In genomic region chr16:67482542-67482941, GRCm38 (mm10) we compare ENCODE assay signal across 26 mouse cellular contexts.
DNase-seq lines count a peak whose midpoint lies in the region; ATAC-seq and TF ChIP-seq lines count a peak whose summit lies in the region.
"Had no signal": no experiment of that assay in that cellular context is flagged by ENCODE, and none has a peak within 500 bp of the region (broad histone marks: within the 10 kb centered on the region; RNA-seq: fewer than 3 reads in every experiment).

No protein-coding gene starts in this region.

- H3K4me1 ChIP-seq in forebrain, embryonic 16.5 days (replicated peaks; ENCODE audit: control insufficient read depth, insufficient read depth, low read length) = peaks cover 3% of the 10 kb centered on the region; the same call in 1 of the 2 replicates
- H3K4me1 ChIP-seq in forebrain, embryonic 15.5 days = peaks cover 4% of the 10 kb centered on the region
- H3K4me1 ChIP-seq in midbrain, embryonic 15.5 days = peaks cover 3% of the 10 kb centered on the region; the same call in 1 of the 2 replicates
- H3K4me1 ChIP-seq in midbrain, embryonic 13.5 days (replicated peaks) = 0 out of 2 replicates have a peak, but pooled peaks cover 3% of the 10 kb centered on the region
- peaks cover 2% of the 10 kb centered on the region; the same call in 1 of the 2 replicates for H3K4me1 ChIP-seq in cortical plate, adult 2 months (ENCODE audit: control insufficient read depth, insufficient read depth, low read length)
- H3K4me1 ChIP-seq: embryonic facial prominence, embryonic 15.5 days; heart, embryonic 10.5 days; limb, embryonic 12.5 days; liver, embryonic 12.5 days; midbrain, embryonic 10.5 days had no signal

- no peak overlapping the region for H3K9ac ChIP-seq in forebrain, embryonic 16.5 days (replicated peaks; ENCODE audit: low read depth, low read length)
- no peak overlapping the region for H3K9ac ChIP-seq in forebrain, embryonic 15.5 days (replicated peaks)
- no peak overlapping the region for H3K9ac ChIP-seq in midbrain, embryonic 15.5 days
- no peak overlapping the region for H3K9ac ChIP-seq in midbrain, embryonic 13.5 days (replicated peaks)
- H3K9ac ChIP-seq: embryonic facial prominence, embryonic 15.5 days; limb, embryonic 12.5 days; liver, embryonic 12.5 days had no signal

- H3K4me3 ChIP-seq in forebrain, embryonic 16.5 days (replicated peaks; ENCODE audit: low read length) = no peak overlapping the region
- no peak overlapping the region for H3K4me3 ChIP-seq in forebrain, embryonic 15.5 days
- no peak overlapping the region for H3K4me3 ChIP-seq in midbrain, embryonic 15.5 days
- H3K4me3 ChIP-seq in midbrain, embryonic 13.5 days (replicated peaks) = no peak overlapping the region
- 0 out of 2 replicates have a peak overlapping the region, but pooled peaks have one; percentile 18 for H3K4me3 ChIP-seq in cortical plate, adult 2 months (ENCODE audit: insufficient read depth, low read length)
- H3K4me3 ChIP-seq: embryonic facial prominence, embryonic 15.5 days; heart, embryonic 10.5 days; limb, embryonic 12.5 days; liver, embryonic 12.5 days; midbrain, embryonic 10.5 days; myocyte had no signal

- no peaks in the 10 kb centered on the region for H3K27me3 ChIP-seq in forebrain, embryonic 16.5 days (replicated peaks; ENCODE audit: control insufficient read depth, insufficient read depth, low read length)
- no peaks in the 10 kb centered on the region for H3K27me3 ChIP-seq in forebrain, embryonic 15.5 days
- no peaks in the 10 kb centered on the region for H3K27me3 ChIP-seq in midbrain, embryonic 15.5 days (replicated peaks)
- H3K27me3 ChIP-seq in midbrain, embryonic 13.5 days = no peaks in the 10 kb centered on the region
- H3K27me3 ChIP-seq: embryonic facial prominence, embryonic 15.5 days; limb, embryonic 12.5 days; liver, embryonic 12.5 days had no signal

- no peak for TF ChIP-seq CTCF in cortical plate, adult 2 months (IDR thresholded peaks at IDR 0.05; ENCODE audit: extremely low read depth, insufficient read depth, low read length)

- peak overlapping the region; percentile 14; the same call in 1 of the 2 replicates for H3K4me2 ChIP-seq in forebrain, embryonic 16.5 days (ENCODE audit: low read length)
- no peak overlapping the region for H3K4me2 ChIP-seq in forebrain, embryonic 15.5 days (replicated peaks)
- no peak overlapping the region for H3K4me2 ChIP-seq in midbrain, embryonic 15.5 days
- H3K4me2 ChIP-seq in midbrain, embryonic 13.5 days (replicated peaks) = no peak overlapping the region
- H3K4me2 ChIP-seq: embryonic facial prominence, embryonic 15.5 days; limb, embryonic 12.5 days; liver, embryonic 12.5 days had no signal

- WGBS in forebrain, embryonic 16.5 days = 28% methylated on average over 7 of the region's 7 CpGs
- WGBS in forebrain, embryonic 15.5 days = 28% methylated on average over 7 of the region's 7 CpGs
- 61% methylated on average over 7 of the region's 7 CpGs for WGBS in midbrain, embryonic 15.5 days
- 75% methylated on average over 7 of the region's 7 CpGs for WGBS in midbrain, embryonic 13.5 days

- peak; percentile 32 for DNase-seq in layer of hippocampus, adult 11-12 months (ENCODE audit: low spot score)
- DNase-seq in layer of hippocampus, postnatal 25 days (ENCODE audit: extremely low spot score in 1 of 2, low spot score in 1 of 2) = no peak
- no peak for DNase-seq in kidney, adult 11 months
- DNase-seq: adrenal gland, postnatal 36 days; cerebellum, adult 11-12 months; cerebellum, postnatal 10 days; gastrocnemius, postnatal 10 days; heart, postnatal 4 days; kidney, adult 8-10 months; kidney, postnatal 10 days; lung, adult 18-20 months; lung, postnatal 10 days had no signal

- TF ChIP-seq POLR2A in cortical plate, adult 2 months (IDR thresholded peaks at IDR 0.05; ENCODE audit: extremely low read depth, insufficient read depth, low read length) = no peak

- ATAC-seq in forebrain, embryonic 16.5 days = peak; percentile 20; the same call in 1 of the 2 replicates
- no peak for ATAC-seq in forebrain, embryonic 15.5 days (replicated peaks)
- ATAC-seq in midbrain, embryonic 15.5 days (replicated peaks) = no peak
- no peak for ATAC-seq in midbrain, embryonic 13.5 days
- ATAC-seq: inflammation-experienced regulatory T-cells, adult 6 months; liver, embryonic 12.5 days; Patski had no signal

- H3K27ac ChIP-seq in forebrain, embryonic 16.5 days (ENCODE audit: low read length) = no peak overlapping the region
- no peak overlapping the region for H3K27ac ChIP-seq in forebrain, embryonic 15.5 days (replicated peaks)
- peak overlapping the region; percentile 16; the same call in 1 of the 2 replicates for H3K27ac ChIP-seq in midbrain, embryonic 15.5 days
- H3K27ac ChIP-seq in midbrain, embryonic 13.5 days = no peak overlapping the region
- H3K27ac ChIP-seq in cortical plate, adult 2 months (ENCODE audit: insufficient read depth, low read length) = no peak overlapping the region
- H3K27ac ChIP-seq: embryonic facial prominence, embryonic 15.5 days; heart, embryonic 10.5 days; limb, embryonic 12.5 days; liver, embryonic 12.5 days; midbrain, embryonic 10.5 days; stomach, postnatal 0 days had no signal

- no peaks in the 10 kb centered on the region for H3K9me3 ChIP-seq in forebrain, embryonic 16.5 days (ENCODE audit: control insufficient read depth, low read length)
- no peaks in the 10 kb centered on the region for H3K9me3 ChIP-seq in forebrain, embryonic 15.5 days
- H3K9me3 ChIP-seq in midbrain, embryonic 15.5 days = no peaks in the 10 kb centered on the region
- H3K9me3 ChIP-seq in midbrain, embryonic 13.5 days = no peaks in the 10 kb centered on the region
- H3K9me3 ChIP-seq: embryonic facial prominence, embryonic 15.5 days; heart, embryonic 10.5 days; limb, embryonic 12.5 days; liver, embryonic 12.5 days; midbrain, embryonic 10.5 days had no signal

- no peaks in the 10 kb centered on the region for H3K36me3 ChIP-seq in forebrain, embryonic 16.5 days (ENCODE audit: control insufficient read depth, insufficient read depth)
- no peaks in the 10 kb centered on the region for H3K36me3 ChIP-seq in forebrain, embryonic 15.5 days
- H3K36me3 ChIP-seq in midbrain, embryonic 15.5 days (replicated peaks) = no peaks in the 10 kb centered on the region
- H3K36me3 ChIP-seq in midbrain, embryonic 13.5 days = no peaks in the 10 kb centered on the region
- H3K36me3 ChIP-seq: embryonic facial prominence, embryonic 15.5 days; heart, embryonic 10.5 days; limb, embryonic 12.5 days; liver, embryonic 12.5 days; midbrain, embryonic 10.5 days had no signal
